Mouse (Mus musculus) Muller cell, postnatal 12 days (primary cell): ENCODE data around the gene 1700020L24Rik.

Source experiments
- DNase-seq: peaks from one replicate; pipeline ENCODE4 v3.0.0-alpha.2; 2015; ENCODE audit errors: inconsistent ontology term

1700020L24Rik gene

GRCm38 (mm10) chr11:83440081-83441064 lies 2.9 kb downstream of the 1700020L24Rik start:
- peak; percentile 88 for DNase-seq

GRCm38 (mm10) chr11:83441235-83441634 lies 3.8 kb downstream of the 1700020L24Rik start:
- DNase-seq = peak; percentile 40

GRCm38 (mm10) chr11:83442596-83443267 lies 5.3 kb downstream of the 1700020L24Rik start:
- peak; percentile 71 for DNase-seq

- no peak for DNase-seq
These were observed 6.3 kb downstream of the 1700020L24Rik start for GRCm38 (mm10) chr11:83443824-83444223.

GRCm38 (mm10) chr11:83445001-83445400 lies 7.5 kb downstream of the 1700020L24Rik start:
- DNase-seq = no peak

GRCm38 (mm10) chr11:83447612-83448011 lies 10.1 kb downstream of the 1700020L24Rik start:
- DNase-seq = no peak

GRCm38 (mm10) chr11:83448021-83448926 lies 10.8 kb downstream of the 1700020L24Rik start:
- peak; percentile 44 for DNase-seq

- DNase-seq = no peak
These were observed 11.4 kb downstream of the 1700020L24Rik start for GRCm38 (mm10) chr11:83448927-83449236.

- no peak for DNase-seq
These were observed 11.8 kb downstream of the 1700020L24Rik start for GRCm38 (mm10) chr11:83449298-83449697.

GRCm38 (mm10) chr11:83450550-83450949 lies 13.1 kb downstream of the 1700020L24Rik start:
- DNase-seq = no peak

GRCm38 (mm10) chr11:83451281-83451680 lies 13.8 kb downstream of the 1700020L24Rik start:
- DNase-seq = no peak

- no peak for DNase-seq
These were observed 17.1 kb downstream of the 1700020L24Rik start for GRCm38 (mm10) chr11:83454548-83454947.

GRCm38 (mm10) chr11:83455608-83456007 lies 18.1 kb downstream of the 1700020L24Rik start:
- DNase-seq = peak; percentile 67

- DNase-seq = no peak
These were observed 19.8 kb downstream of the 1700020L24Rik start for GRCm38 (mm10) chr11:83457257-83457656.

GRCm38 (mm10) chr11:83457912-83458601 lies 20.6 kb downstream of the 1700020L24Rik start:
- DNase-seq = peak; percentile 69

- DNase-seq = no peak
These were observed 24.1 kb downstream of the 1700020L24Rik start for GRCm38 (mm10) chr11:83461462-83462027.

- peak; percentile 81 for DNase-seq
These were observed 25.3 kb downstream of the 1700020L24Rik start, which contains the start of gene Mmp28 for GRCm38 (mm10) chr11:83462711-83463244. Mmp28 (minus strand) TSS chr11:83463071.

- peak; percentile 73 for DNase-seq
These were observed 28.5 kb downstream of the 1700020L24Rik start for GRCm38 (mm10) chr11:83465976-83466375.

GRCm38 (mm10) chr11:83467120-83467652 lies 29.7 kb downstream of the 1700020L24Rik start:
- no peak for DNase-seq

GRCm38 (mm10) chr11:83468765-83469164 lies 31.3 kb downstream of the 1700020L24Rik start:
- DNase-seq = no peak
